Mouse (Mus musculus): Measurements from ENCODE around the gene Gmip. TPM values are rescaled to one million over a fixed set of nuclear protein-coding genes. Genes with fewer than 3 reads are reported as not detected.

The Gmip gene
- polyA plus RNA-seq, 1 experiment from 2014 or later = 8.5 TPM

GRCm38 (mm10) chr8:69864180-69864579 lies 55.7 kb downstream of the Gmip start:
- no peak overlapping the region for H3K9ac ChIP-seq
- WGBS = 54% methylated on average over 5 of the region's 5 CpGs

DNA sequence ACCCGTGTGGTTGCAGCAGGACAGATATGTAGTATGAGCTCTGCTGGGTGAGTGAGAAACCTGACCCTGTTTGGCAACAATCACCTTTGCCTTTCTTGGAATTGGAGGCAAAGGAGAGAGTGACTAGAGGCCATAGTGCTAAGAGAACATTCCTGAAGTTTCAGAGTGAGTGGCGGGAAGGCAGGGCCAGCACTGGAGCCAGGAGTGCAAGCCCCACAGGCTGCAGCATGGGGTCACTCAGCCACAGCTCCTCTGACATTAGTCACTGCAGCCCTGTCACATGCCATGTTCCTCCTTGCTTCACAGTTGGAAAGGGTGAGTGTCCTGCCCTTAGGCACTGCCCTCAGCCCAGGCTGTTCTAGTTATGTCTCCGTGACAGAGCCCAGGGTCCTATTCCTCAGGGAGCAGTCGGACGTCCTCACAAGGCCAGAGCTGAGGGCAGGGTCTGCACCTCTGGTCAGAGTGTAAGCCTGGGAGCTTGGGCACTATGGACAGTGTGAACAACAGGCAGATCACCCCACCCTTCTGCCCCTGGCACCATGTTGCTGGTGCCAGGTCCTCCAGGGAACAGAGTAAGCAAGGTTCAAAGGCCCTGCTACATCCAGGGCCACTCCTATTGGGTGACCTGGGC lies 59.3 kb downstream of the Gmip start:
- peak overlapping the region; percentile 9; the same call in 1 of the 2 replicates for H3K9ac ChIP-seq
- WGBS = 60% methylated on average over 5 of the region's 5 CpGs
- no peak overlapping the region for H3K4me3 ChIP-seq
- ATAC-seq (ENCODE audit: insufficient number of reproducible peaks, low FRiP score) = no peak
- H3K27ac ChIP-seq (ENCODE audit: poor library complexity, severe bottlenecking) = no peak overlapping the region
- H3K36me3 ChIP-seq = no peaks in the 10 kb centered on the region
- H3K4me2 ChIP-seq = no peak overlapping the region
- no peaks in the 10 kb centered on the region for H3K9me3 ChIP-seq (replicated peaks)
- H3K4me1 ChIP-seq (replicated peaks) = no peaks in the 10 kb centered on the region
- H3K27me3 ChIP-seq (replicated peaks) = peaks cover 14% of the 10 kb centered on the region

More at GRCm38 (mm10) chr8:69864180-69864579, 55.7 kb downstream of the Gmip start:
- H3K4me3 ChIP-seq = no peak overlapping the region
- ATAC-seq (ENCODE audit: insufficient number of reproducible peaks, low FRiP score) = no peak
- H3K27me3 ChIP-seq (replicated peaks) = 0 out of 2 replicates have a peak, but pooled peaks cover 5% of the 10 kb centered on the region
- H3K9me3 ChIP-seq (replicated peaks) = 0 out of 2 replicates have a peak, but pooled peaks cover 3% of the 10 kb centered on the region
- no peak overlapping the region for H3K4me2 ChIP-seq
- no peak overlapping the region for H3K27ac ChIP-seq (ENCODE audit: poor library complexity, severe bottlenecking)
- no peaks in the 10 kb centered on the region for H3K4me1 ChIP-seq (replicated peaks)
- H3K36me3 ChIP-seq = no peaks in the 10 kb centered on the region

GRCm38 (mm10) chr8:69870003-69870765 lies 61.7 kb downstream of the Gmip start:
- Histone ChIP-seq H3K4me1 (replicated peaks) (peaks cover 6% of the 10 kb centered on the region; the same call in 1 of the 2 replicates), H3K4me3 (no peak overlapping the region), H3K9me3 (replicated peaks) (no peaks in the 10 kb centered on the region), H3K27me3 (replicated peaks) (peaks cover 22% of the 10 kb centered on the region), H3K9ac (no peak overlapping the region), H3K36me3 (no peaks in the 10 kb centered on the region), H3K27ac (ENCODE audit: poor library complexity, severe bottlenecking) (no peak overlapping the region), H3K4me2 (no peak overlapping the region)
- WGBS = 79% methylated on average over 11 of the region's 11 CpGs
- ATAC-seq (ENCODE audit: insufficient number of reproducible peaks, low FRiP score) = no peak

DNA sequence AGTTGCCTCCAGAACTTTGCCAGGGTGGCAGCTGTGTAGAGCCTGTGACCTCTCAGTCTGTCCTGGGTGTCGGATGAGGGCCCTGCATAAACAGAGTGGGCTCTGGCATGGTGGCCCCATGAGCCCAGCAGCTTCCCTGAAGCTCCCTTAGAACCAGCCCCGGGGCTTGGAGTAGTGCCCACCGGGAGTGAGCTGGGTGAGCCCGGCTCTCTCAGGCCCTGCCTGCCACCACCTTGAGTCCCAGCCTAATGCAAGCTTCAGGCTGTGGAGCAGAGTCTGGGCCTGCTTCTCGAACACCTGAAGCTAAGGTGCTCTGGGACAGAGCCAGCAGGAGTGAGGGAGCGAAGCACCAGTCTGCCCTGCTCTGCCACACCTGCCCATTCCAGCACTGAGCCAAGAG lies 62.4 kb downstream of the Gmip start:
- H3K4me3 ChIP-seq = no peak overlapping the region
- no peaks in the 10 kb centered on the region for H3K9me3 ChIP-seq (replicated peaks)
- H3K4me1 ChIP-seq (replicated peaks) = peaks cover 6% of the 10 kb centered on the region; the same call in 1 of the 2 replicates
- peaks cover 22% of the 10 kb centered on the region for H3K27me3 ChIP-seq (replicated peaks)
- no peaks in the 10 kb centered on the region for H3K36me3 ChIP-seq
- H3K4me2 ChIP-seq = no peak overlapping the region
- H3K9ac ChIP-seq = no peak overlapping the region
- ATAC-seq (ENCODE audit: insufficient number of reproducible peaks, low FRiP score) = no peak
- no peak overlapping the region for H3K27ac ChIP-seq (ENCODE audit: poor library complexity, severe bottlenecking)
- 76% methylated on average over 6 of the region's 6 CpGs for WGBS

Other genes with a start within 250 kb of the Gmip start
- gene Zfp868, start 183.1 kb upstream of the Gmip start, polyA plus RNA-seq (2016; fragmentation: Nextera tagmentation; extraction: Ambion mirVana) = 14.6 and 15.7 TPM in 2 replicates
- gene Zfp964, start 154.2 kb upstream of the Gmip start, polyA plus RNA-seq (2016; fragmentation: Nextera tagmentation; extraction: Ambion mirVana) = 2.0 and 2.2 TPM in 2 replicates
- 21.2 and 22.0 TPM in 2 replicates for gene Zfp869, start 98.0 kb upstream of the Gmip start, polyA plus RNA-seq (2016; fragmentation: Nextera tagmentation; extraction: Ambion mirVana)
- gene Zfp963, start 58.7 kb upstream of the Gmip start, polyA plus RNA-seq (2016; fragmentation: Nextera tagmentation; extraction: Ambion mirVana) = 2.9 and 3.3 TPM in 2 replicates
- 0.33 TPM in 1 of 2 replicates, not detected in the other for gene Gm20422, start 33.8 kb upstream of the Gmip start, polyA plus RNA-seq (2016; fragmentation: Nextera tagmentation; extraction: Ambion mirVana)
- gene Atp13a1, start 17.5 kb upstream of the Gmip start, polyA plus RNA-seq (2016; fragmentation: Nextera tagmentation; extraction: Ambion mirVana) = 34.4 and 36.7 TPM in 2 replicates
- gene Zfp866, start 17.5 kb upstream of the Gmip start, polyA plus RNA-seq (2016; fragmentation: Nextera tagmentation; extraction: Ambion mirVana) = 16.9 and 18.0 TPM in 2 replicates
- 0.32 and 0.36 TPM in 2 replicates for gene Lpar2, start 13.8 kb downstream of the Gmip start, polyA plus RNA-seq (2016; fragmentation: Nextera tagmentation; extraction: Ambion mirVana)
- 4.7 TPM in 2 replicates for gene Pbx4, start 23.8 kb downstream of the Gmip start, polyA plus RNA-seq (2016; fragmentation: Nextera tagmentation; extraction: Ambion mirVana)
- gene Cilp2, start 79.0 kb downstream of the Gmip start, polyA plus RNA-seq (2016; fragmentation: Nextera tagmentation; extraction: Ambion mirVana) = 0.78 and 0.82 TPM in 2 replicates
- 1.9 and 3.1 TPM in 2 replicates for gene Tssk6, start 93.5 kb downstream of the Gmip start, polyA plus RNA-seq (2016; fragmentation: Nextera tagmentation; extraction: Ambion mirVana)
- 309 and 314 TPM in 2 replicates for gene Ndufa13, start 93.9 kb downstream of the Gmip start, polyA plus RNA-seq (2016; fragmentation: Nextera tagmentation; extraction: Ambion mirVana)
- 7.4 and 8.9 TPM in 2 replicates for gene Yjefn3, start 94.0 kb downstream of the Gmip start, polyA plus RNA-seq (2016; fragmentation: Nextera tagmentation; extraction: Ambion mirVana)
- gene Gatad2a, start 187.7 kb downstream of the Gmip start, polyA plus RNA-seq (2016; fragmentation: Nextera tagmentation; extraction: Ambion mirVana) = 55.6 and 59.2 TPM in 2 replicates
- gene Mau2, start 234.1 kb downstream of the Gmip start, polyA plus RNA-seq (2016; fragmentation: Nextera tagmentation; extraction: Ambion mirVana) = 39.9 and 42.1 TPM in 2 replicates
- gene Sugp1, start 234.1 kb downstream of the Gmip start, polyA plus RNA-seq (2016; fragmentation: Nextera tagmentation; extraction: Ambion mirVana) = 32.7 and 34.0 TPM in 2 replicates

Measured in heart, embryonic 12.5 days (tissue).